Mouse (Mus musculus) ovary, postnatal 10 days (tissue): ENCODE measurements at regions not wholly inside any gene's neighbourhood (a gene's known extent, or its start where the extent isn't known, plus 50 kb on each side); places are given as distances from the start of the nearest gene placed in this dataset.

Source experiments
- DNase-seq: peaks from one replicate; pipeline ENCODE4 v3.0.0; 2022; ENCODE audit warnings: low spot score

DNA sequence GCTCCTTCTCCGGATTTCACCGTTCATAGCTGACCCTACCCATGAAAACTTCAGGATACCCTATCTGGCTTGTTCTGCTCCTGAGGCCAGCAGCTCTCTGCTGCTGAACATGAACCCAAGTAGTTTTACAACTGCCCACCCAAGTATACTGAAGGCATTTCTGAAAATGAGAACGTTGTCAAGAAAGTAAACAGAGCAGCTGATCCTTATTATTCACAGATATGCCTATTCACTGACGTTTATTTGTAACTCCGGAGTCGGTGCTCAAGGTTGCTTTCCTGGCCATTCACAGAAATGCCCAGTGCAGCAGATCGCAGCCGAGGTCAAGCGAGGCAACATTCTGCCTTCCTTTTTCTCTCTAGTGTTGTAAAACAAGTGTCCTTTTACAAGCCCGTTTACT is 128.4 kb upstream of the N6amt1 start:
- DNase-seq: no peak

DNA sequence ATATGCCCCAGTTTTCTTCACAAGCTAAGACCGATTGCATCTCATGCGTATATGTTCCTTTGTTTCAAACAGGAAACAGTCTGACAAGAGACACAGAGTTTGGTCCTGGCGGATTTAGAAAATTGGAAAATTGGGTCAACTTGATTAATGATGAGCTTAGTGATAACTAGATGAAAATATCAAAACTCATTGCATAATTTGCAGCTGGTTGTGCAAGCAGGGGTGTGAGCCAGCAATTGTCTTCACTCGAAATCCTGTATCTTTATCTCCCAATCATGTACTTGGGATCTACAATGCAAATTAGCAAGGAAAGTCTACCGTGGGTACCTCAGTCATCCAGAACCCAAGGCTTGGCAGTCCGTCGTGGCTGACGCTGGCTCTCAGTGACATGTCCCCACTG is 128.9 kb upstream of the N6amt1 start:
- no peak for DNase-seq

DNA sequence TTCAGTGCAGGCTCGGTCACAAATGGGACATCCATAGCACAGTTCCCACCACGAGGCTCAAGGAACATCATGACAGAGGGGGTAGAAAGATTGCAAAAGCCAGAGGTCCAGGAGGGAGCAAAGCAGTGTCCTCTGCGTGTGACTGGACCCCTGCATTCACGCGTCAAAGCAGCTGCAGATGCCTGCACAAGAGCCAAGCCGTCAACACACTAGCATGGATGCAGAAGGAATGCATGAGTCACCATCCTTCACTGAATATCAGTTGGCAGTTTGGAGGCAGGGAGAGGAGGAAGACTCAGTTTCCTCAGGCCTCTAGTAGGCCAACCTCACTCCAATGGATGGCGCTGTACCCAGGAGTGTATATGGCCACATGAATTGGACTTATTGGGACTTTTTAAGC is 130.0 kb upstream of the N6amt1 start:
- no peak for DNase-seq

DNA sequence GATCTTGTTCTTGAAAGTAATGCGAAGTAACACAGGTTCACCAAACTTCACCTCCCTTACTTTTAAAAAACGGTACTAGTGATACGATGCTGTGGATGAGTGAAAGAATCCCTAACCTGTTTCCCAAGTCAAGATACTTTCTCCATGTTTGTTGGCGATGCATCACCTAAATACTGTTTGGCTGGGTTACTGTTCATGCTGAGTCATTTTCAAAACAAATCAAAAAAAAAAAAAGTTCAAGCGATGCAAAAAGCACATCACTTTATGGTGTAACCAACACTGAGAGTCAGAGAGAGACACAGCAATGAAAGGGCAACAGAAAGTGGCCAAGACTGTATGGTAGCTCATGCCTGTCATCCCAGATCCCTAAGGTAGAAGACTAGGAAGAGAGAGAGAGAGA is 133.4 kb upstream of the N6amt1 start:
- no peak for DNase-seq

DNA sequence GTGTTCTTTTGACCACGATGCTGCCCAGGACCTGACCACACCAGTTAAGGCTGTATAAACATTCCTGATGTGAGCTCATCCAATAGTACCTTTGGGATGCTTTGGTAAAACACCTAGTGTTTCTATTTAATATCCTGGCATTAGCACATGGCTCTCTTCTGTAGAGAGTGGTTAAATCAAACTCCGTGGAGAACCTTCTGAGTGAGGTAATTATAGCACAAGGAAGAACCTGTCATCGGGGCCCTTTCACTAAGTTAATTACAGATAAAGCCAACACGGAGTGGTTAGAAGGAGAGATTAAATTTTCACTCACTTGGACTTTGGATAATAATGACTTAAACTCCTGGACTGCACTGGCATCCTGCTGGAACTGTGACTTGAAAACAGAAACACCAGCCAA is 133.8 kb upstream of the N6amt1 start:
- DNase-seq: no peak

DNA sequence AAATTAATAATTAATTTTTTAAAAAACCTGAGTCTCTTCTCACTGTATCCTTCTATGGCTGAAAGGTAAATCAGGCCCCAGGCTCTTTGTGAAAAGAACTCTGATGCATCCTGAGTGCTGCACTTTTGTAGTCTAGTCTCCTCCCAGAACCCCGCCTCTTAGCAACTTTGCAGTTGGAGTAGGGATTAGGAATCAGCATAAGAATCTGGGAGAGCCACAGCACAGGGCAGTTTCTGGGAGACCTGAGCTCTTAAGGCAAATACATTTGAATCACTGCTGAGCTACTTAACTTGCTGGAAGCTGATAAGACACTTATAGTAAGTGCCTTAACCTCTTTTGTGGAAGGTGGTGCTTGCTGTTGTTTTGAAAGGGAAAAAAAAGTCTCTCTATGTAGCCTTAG is 146.1 kb upstream of the N6amt1 start:
- DNase-seq: no peak

DNA sequence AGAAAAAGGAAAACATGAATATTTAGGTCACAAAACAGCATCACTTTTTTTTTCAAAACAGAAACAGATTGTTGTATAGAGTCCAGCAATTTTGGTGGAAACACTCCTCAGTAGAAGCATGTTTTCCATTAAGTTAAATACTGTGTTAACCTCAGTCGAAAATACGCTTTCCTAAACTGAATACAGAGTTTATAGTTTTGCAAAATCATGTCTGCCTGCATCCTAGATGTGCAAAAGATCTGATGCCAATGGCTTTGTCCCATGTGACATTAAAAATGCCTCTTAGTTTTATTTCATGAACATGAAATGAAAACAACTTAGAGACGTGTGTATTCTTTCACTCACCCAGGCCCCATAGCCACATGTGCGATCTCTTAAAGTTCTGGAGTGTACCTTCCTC is 163.5 kb upstream of the N6amt1 start:
- DNase-seq: no peak

DNA sequence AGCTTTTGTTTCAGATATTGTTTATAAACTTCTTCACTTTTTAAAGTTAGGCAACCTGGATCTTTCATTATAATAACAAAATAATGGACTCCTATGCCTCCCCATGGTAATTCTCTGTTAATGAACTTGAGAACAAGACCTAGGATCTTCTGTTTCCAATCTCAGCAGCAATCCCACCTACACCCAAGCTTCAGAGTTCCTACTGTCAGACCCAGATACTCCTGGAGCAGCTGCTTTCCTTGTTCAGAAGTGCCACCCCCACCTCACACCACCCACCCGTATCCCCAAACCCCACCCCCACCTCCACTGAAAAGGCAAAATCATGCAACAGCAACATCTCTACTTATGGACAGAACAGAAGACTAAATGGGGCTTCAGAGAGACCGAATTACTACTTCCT is 165.2 kb upstream of the N6amt1 start:
- DNase-seq: no peak

DNA sequence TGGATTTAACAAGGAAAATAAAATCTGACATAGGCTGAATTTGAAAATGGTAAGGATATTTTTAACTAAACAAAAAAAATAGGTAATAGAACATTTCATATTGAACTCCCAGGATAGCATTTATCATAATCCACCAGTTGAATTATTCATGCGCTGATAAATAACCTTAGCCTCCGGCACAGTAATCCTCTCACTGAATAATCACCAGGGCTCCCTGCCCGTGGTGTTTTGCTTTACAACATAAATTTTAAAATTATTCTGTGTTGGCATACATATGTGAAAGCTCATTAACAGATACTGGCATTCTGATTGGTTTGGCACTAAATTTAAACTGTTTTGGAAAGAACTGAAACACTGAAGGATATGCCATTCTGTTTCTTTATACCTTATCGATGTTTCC is 181.6 kb upstream of the N6amt1 start:
- no peak for DNase-seq

DNA sequence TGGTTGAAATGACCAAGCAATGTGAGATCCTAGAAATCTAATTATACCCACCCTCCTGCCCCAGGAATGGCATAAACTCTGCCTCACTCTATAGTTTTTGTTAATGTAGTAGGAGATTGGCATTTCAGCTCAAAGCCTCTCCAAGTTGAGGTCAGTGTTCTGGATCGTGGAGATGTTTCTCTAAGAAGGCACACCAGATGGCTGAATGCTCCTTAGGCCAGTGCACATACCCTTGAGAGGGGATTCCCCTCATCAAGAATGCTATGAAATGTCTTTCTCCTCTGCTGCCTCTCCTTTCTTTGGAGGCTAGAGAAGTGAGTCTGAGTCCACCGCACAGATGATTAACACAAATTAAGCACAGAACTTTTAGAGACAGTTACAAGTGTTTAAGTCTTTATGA is 214.7 kb upstream of the N6amt1 start:
- no peak for DNase-seq

DNA sequence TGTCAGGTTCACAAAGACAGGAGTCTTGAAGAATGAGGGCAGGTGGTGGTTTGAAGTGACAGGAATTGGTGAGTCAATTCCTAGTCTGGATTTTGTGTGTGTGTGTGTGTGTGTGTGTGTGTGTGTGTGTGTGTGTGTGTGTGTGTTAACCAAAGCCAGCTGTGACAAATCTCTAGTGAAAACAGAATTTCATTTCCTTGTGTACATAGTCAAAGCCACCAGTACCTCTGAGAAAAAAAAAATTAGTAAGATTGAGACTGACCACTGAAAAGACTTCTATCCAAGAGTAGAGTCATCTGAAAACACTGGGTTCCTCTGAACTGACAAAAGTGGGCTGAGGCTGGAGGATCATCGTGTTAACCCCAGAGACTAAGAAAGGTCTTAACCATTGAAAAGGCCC is 217.5 kb upstream of the N6amt1 start:
- DNase-seq: no peak

DNA sequence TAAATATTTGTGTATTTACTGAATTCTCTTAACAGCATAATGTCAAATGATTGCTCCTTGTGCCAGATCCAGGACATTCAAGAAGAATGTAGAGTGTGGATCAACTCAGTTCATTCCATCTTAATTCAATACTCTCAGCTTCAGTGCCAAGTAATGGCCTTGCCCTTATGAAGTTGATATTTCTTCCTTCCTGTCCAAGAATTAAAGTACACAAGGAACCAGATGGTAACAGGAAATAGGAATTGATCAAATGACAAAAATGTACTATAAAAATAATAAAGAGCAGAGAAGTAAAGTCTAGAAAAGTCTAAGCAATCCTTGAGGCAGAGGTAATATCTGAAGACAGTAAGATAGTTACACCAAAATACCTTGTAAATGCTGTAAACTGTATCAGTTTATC is 219.5 kb upstream of the N6amt1 start:
- no peak for DNase-seq

DNA sequence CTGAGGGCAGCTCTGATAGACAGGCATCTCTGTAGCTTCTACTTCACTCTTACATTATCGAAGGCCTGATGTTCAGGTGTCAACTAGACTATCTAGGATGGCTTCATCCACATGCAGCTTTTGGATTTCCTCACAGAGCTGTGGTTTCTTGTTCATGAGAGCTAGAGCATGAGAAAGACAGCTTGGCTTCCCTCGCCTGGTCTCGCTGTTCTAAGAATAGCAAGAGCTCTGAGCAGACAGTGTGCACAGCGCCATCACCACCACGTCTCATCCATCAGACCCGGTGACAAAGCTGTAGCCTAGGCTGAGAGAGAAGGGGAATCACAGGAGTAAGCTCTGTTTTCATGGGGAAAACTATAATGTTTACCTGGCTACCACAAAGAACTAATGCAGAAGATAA is 220.1 kb upstream of the N6amt1 start:
- no peak for DNase-seq

DNA sequence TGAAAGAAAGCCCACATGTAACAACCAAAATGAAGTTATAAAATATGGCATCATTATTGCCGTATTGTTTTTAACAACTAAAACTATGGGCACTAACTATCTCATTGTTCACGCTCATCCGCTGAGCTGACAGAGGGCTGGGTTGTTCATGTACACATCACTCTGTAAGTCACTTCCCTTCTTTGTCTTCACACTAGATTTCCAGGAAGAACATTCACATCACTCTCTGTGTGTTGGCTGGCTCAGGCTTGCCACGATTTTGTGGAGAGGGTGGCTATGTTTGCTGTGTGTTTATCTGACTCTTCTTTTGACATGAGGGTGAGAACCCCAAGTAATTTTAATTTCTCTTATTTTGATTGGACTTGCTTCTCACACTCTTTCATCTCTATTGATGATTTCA is 221.9 kb upstream of the N6amt1 start:
- no peak for DNase-seq

DNA sequence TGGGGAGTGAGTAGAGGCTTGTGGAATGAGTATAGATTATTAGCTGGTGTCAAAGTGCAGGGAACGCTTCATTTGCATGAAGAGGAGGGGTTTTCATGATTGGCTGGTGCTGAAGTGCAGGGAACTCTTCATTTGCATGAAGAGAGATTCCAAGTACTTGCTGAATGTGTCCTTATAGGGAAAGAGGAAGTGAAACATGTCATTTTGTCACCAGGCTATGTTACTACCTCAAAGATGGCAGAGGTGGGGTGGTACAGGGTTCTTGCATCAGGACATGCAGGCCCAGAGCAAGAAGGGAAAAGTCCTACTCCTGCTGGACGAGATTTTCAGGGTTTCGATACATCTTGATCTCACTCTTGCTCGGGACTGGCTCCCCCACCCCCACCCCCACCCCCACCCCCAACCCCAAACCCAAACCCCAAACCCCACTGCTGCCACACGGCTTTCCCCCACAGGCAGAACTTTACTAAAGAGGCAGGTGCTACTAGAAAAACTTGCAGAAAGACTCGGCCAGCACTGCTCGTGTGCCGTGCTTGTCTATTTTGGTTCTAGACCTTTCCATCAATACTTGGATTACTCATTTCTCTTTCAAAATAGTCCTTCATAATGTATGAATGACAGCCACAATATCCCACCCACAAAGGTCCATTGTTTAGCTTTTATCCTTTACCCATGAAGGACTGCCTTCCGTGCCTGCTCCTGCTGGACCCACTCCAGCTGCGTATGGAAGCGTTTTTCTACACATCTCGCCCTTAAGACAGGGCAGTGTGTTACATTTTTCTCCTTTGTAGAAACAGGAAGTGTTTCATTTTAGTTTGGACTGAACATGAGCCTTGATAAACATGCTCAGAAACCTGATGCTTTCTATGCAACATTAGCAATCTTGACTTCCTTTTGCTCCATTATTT is 223.0 kb upstream of the N6amt1 start:
- no peak for DNase-seq

DNA sequence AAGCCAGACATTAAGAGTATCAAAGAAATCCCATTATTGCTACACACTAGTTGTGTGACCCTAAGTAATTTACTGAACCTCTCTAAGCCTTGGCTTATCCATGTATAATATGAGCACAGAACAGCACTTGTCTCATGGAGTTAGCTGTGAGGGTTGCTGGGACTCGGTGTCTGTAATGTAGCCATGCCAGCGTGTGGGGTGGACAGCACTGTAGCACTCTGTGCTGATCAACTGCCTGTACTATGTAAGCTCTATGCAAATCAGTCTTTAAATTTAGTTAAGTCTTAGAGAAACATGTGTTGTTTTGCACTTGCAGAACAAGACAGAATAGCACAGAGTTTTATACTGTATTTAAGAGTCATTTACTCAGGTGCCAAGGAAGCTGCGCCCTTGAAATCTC is 225.0 kb upstream of the N6amt1 start:
- no peak for DNase-seq

DNA sequence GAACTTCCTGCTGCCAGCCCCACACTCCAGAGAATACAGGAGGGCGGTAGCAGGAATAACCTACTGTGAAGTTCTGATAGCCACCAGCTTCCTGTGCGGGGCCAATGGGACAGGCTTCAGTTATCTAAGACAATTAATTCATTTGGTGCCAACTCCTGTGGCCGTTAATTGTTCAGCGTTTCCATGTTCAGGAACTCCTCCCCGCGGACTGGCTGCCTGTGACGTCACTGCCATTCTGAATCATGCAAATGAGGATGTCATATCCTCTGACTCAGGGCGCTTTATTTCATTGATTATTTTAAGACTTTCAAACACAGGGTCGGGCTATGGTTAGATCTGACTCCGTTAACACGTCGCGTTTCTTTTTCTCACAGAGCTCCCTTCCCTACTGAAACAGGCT is 225.8 kb upstream of the N6amt1 start:
- no peak for DNase-seq

DNA sequence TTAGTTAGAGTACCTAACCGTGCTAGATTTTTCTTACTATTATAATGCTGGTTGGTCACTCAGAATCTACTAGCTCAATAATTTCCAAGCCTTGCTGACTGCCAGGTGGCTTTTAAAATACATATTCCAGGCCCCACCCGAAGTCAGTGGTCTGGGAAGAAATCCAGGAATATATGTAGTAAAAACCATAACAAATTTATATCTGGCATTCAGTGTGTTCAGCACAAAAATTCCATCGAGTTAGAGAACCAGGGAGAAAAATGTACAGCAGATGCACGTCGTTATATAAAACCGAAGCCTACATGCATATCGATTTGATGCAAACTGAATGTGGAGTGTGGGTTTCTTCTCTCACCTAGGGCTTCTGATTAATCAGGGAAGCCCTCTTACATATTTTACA is 229.5 kb upstream of the N6amt1 start:
- no peak for DNase-seq

DNA sequence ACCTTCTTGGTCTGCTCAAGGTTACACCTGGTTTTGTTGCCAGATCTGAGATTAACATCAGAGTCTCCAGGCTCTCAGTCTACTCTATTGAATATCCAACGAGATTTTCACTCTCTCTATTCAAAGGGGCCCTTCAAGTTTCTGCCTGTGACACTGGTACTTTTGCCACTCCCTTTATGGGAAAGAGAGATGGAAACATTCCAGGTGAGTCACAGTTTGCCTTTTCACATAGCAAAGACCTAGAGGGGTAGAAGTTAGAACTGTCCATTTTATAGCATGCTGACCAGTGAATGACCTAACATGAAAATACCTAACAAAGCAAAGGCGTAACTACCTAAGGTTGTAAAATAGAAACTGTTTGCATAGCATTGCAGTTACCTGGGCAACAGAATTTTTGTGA is 250.4 kb upstream of the N6amt1 start:
- DNase-seq: no peak

DNA sequence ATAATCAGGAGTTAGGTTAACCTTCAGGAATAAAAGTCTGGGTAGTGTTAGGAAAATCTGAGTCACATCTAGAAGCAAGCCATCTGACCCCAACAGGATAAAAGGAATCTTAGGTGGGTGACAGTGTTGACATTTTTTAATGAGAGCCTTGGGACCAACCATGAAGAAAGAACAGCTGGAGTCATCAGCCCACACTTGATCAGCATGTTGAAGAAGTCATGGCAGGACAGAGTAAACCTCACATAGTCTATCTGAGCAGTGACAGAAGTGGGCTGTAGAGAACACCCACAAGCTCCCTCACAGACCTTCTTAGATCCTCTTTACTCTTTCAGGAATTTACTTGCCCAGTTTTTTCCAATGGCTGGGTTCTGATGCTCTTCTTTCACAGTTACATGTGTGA is 251.9 kb upstream of the N6amt1 start:
- no peak for DNase-seq

DNA sequence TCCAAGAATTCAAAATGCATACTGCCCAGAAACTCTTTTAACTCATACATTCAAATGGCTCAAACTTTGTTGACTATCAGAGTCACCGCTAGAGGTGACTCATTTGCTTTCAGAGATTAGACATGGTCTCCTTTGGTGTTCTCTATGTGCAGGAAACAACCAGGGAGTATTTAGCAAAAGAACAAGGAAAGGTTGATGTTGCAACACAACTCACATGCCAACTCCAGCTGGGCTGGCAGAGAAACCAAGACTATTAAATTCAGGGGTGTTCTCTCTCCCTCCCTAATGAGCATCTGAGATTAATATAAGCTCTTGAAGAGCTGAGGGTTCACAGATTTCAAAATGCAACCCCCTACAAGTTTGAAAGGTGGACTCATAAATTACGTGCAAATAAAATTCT is 262.0 kb upstream of the N6amt1 start:
- no peak for DNase-seq

DNA sequence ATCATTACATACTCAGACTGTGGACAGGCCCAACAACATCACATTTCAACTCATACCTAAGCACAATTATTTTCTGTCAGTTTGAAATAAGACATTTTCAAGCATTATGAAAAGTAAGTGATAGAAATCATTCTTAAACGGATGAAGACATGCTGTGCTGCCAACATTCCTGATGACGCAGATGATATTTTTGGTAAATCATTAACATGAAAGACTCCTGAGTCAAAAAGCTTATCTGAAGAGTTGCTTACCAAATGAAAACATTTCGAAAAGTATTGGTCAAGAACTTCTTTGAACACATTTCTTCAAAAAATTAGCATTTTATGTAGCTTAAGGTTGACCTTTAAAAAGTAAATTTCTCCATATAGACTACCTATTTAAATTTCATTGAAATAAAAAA is 264.7 kb upstream of the N6amt1 start:
- no peak for DNase-seq

DNA sequence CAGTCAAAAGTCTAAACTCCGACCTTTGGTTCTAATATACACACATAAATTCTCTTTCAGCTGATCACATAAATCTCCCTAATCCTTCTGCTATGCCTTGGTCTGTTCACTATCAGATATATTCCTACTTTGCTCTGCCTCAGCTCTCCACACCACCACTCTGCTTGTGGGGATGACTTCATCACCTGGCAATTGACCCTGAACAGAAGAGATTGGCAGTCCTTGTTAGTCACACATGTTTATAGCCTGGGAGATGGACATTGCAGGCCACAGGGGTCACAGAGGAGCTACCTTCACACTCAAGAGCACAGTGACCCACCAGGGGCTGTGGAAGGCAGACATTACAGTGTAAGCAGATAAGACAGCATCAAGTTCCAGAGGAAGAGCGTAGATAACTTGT is 270.5 kb upstream of the N6amt1 start:
- no peak for DNase-seq

DNA sequence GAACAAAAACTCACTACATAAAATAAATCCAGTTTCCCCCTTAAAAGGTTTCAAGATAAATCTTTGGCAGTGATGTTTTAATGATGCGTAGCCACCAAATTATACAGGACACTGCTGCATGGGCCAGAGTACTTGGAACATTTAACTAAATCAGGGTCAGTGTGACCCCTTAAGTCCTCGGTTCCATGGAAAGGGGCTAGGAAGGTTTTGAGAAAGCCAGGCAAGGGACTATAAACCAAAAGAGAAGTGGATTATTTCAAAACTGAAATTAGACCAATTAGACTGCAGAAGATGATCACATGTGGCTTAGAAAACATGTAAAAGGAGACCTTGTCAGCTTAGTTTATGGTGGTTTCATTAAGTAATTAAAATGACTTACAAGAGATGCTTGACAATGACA is 276.6 kb upstream of the N6amt1 start:
- no peak for DNase-seq

DNA sequence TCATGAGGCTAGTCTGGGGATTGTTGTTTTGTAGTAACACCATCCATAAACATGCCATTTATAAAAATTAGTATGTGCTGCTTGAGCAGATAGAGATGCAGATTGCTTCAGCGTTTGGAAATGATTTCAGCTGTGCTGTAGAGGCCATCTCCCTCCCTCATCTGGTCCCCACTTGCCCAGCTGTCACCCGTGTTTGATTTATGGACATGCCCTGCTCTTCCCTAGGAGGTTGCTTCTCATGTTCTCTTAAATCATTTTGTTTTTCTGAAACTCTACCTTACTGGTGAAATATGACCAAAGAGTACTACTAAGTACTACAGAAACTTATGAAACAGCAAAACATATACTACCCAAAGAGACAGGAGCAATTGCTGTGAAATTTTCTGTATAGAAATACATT is 284.7 kb upstream of the N6amt1 start:
- DNase-seq: no peak
